Mouse (Mus musculus): Measurements from ENCODE around the gene Timm10. TPM values are rescaled to one million over a fixed set of nuclear protein-coding genes. Genes with fewer than 3 reads are reported as not detected.
A peak's percentile ranks its signal among the peaks of the same experiment; 100 is the strongest.
"Not testable (repeated sequence)": the region's sequence is repeated elsewhere in the genome, so short reads cannot be mapped to it uniquely, and the experiment has no call there.

The Timm10 gene
- 100 to 1,000 TPM in 1 of 2 experiments, 10 to 100 TPM in 1; 78.1 to 101 TPM for total RNA-seq (2021)
- long read RNA-seq, experiment 1, transcript Timm10-201 (3 exons, 690 nt), result major isoform, 36 of 39 reads
- long read RNA-seq, experiment 1, partial matches to known transcripts, result 2 of 39 reads
- long read RNA-seq, experiment 1, other reads (novel, unspliced or antisense), result 1 of 39 reads
- long read RNA-seq, experiment 2, transcript Timm10-201 (3 exons, 690 nt), result major isoform, 32 of 33 reads
- long read RNA-seq, experiment 2, partial matches to known transcripts, result 0 of 33 reads
- long read RNA-seq, experiment 2, other reads (novel, unspliced or antisense), result 1 of 33 reads

GRCm38 (mm10) chr2:84826488-84827282 is at the start of gene Timm10:
Gene Timm10, plus strand, starts transcription at chr2:84826997.
- peak; percentile 82 for DNase-seq
- intact Hi-C loops (cut with DNase I), result no loop called here

- DNase-seq, result no peak
- intact Hi-C loops (cut with DNase I), result no loop called here
Measured at GRCm38 (mm10) chr2:84777706-84778105, 49.1 kb upstream of the Timm10 start.

DNA sequence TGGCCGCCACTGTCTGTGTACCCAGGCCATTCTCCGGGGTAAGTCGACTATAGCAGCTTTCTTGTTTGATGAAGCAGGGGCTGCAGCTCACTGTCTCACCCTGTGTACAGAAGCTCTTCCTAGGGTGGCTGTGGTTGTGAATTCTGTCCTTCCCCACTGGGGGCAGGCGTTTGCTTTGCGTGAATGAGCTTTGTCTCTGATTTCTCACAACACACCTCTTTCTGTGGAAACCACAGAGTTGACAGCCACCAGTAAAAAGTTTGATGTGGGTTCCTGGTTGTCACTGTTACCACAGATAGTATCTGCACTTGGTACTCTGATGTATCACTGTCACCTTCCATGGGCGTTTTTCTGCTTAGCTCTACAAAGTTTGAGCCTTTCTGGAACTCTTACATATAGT is 47.6 kb upstream of the Timm10 start:
- DNase-seq, result no peak
- intact Hi-C loops (cut with DNase I), result no loop called here

DNA sequence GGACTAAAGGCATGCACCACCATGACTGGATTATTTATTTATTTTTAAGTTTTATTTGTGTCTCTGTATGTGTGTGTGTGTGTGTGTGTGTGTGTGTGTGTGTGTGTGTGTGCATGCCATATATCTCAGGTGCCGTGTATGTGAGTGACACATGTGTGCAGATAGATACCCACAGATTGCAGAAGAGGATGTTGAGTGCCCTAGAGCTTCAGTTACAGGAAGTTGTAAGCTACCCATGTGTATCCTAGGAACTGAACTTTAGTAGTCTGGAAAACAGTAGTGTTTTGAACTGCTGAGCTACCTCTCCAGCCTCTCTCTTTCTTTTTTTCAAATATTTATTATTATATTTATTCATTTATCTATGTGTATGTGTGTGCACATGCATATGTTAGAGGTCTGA is 43.5 kb upstream of the Timm10 start:
- intact Hi-C loops (cut with DNase I), result no loop called here
- no peak for DNase-seq

DNA sequence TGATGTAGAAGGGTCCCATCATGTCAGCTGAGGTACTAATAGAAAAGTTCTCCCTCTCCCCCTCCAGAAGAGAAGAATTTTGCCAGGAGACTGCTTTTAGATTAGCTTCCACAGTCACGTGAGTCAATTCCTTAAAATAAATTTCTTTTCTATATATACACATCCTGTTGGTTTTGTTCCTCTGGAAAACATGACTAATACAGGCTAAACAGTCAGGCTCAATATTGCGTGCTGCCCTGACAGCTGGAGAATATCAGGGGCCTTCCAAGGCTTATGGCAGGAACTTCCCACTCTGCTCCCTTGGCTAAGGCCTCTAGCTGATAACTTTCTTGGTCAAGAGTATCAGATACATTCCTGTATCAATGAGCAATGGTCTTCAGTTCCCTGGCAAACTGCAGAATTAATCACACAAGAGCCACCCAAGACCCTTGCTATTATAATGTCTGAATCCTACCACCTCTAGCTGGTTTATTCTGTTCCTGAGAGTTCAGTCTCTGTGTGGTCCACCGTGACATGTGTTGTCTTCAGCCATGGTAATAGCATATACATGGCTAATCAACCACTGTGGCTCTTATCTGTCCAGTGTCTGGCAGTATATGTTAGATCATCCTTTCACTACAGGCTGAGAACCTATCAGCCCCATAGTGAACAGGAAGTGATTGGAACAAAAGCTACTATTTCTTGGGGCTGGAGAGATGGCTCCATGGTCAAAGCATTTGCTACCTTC is 42.8 kb upstream of the Timm10 start:
- intact Hi-C loops (cut with DNase I), result no loop called here
- DNase-seq, result peak in 1 of 2 experiments; percentile 45

GRCm38 (mm10) chr2:84788316-84788715 is 38.5 kb upstream of the Timm10 start:
- intact Hi-C loops (cut with DNase I), result no loop called here
- DNase-seq, result no peak

DNA sequence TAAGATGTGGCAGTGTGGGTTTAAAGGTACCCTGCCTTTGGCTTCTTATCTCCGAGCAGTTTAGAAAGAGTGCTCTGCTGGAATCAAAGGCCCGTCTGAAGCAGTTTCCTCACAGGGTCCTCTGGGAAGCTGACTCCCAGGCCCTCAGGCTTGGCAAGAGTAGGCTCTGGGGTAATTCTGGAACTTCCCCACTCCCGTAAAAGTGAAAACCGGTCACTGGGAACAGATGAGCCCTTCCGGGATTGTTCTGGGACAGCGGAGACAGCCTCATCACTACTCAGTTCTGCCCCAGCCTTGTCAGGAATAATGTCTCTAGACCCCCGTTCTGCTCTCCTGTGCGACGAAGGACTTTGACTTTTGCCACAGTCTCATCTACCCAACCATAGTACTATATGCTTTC is 36.4 kb upstream of the Timm10 start:
- no peak for DNase-seq
- intact Hi-C loops (cut with DNase I), result no loop called here

GRCm38 (mm10) chr2:84792516-84792915 is 34.3 kb upstream of the Timm10 start:
- peak in 1 of 2 experiments; percentile 31 for DNase-seq
- intact Hi-C loops (cut with DNase I), result no loop called here

GRCm38 (mm10) chr2:84793154-84793553 is 33.6 kb upstream of the Timm10 start:
- intact Hi-C loops (cut with DNase I), result no loop called here

GRCm38 (mm10) chr2:84793871-84794270 is 32.9 kb upstream of the Timm10 start:
- intact Hi-C loops (cut with DNase I), result no loop called here
- no peak for DNase-seq

More at GRCm38 (mm10) chr2:84793154-84793553, 33.6 kb upstream of the Timm10 start:
- no peak for DNase-seq

- intact Hi-C loops (cut with DNase I), result loop anchor here (5.0 kb wide), 1 partner anchor 56 kb away; the partner anchor contains the start of gene Gm19426
- peak; percentile 79 to 86 for DNase-seq
Measured at GRCm38 (mm10) chr2:84797833-84798492, 28.8 kb upstream of the Timm10 start.

DNA sequence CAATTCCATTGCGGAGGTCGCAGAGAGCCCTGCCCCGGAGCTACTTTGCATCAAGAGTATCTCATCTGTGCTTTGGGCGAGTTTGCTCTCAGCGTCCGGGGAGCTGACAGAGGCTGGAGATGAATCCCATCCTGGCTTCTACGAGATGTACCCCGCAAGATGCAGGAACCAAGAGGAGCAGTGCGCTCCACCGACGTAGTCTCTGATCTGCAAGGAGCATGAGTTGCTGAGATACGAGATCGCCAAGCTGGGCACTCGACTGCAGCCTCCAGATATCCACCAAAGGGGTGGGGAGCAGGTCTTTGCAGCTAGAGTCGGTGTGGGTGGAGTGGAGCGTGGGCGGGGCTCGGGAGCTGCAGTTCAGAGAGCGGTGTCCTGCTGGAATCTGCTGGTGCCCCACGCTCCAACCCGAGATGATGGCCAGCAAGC is 28.3 kb upstream of the Timm10 start, which contains the start of gene Ube2l6:
Gene Ube2l6 (plus strand): TSS at position 336 of the 429 bp plus-strand sequence.
- intact Hi-C loops (cut with DNase I), result loop anchor here (5.0 kb wide), 1 partner anchor 56 kb away; the partner anchor contains the start of gene Gm19426
- peak; percentile 68 to 73 for DNase-seq

GRCm38 (mm10) chr2:84799041-84799561 is 27.7 kb upstream of the Timm10 start:
- peak; percentile 72 to 76 for DNase-seq
- intact Hi-C loops (cut with DNase I), result loop anchor here (5.0 kb wide), 1 partner anchor 57 kb away; the partner anchor contains the start of gene Gm19426

- no peak for DNase-seq
- intact Hi-C loops (cut with DNase I), result loop anchor here (10.0 kb wide), 1 partner anchor 346 kb away; no protein-coding TSS in a partner anchor
Measured at GRCm38 (mm10) chr2:84800304-84800703, 26.5 kb upstream of the Timm10 start.

- not testable (repeated sequence) for DNase-seq
- intact Hi-C loops (cut with DNase I), result loop anchor here (10.0 kb wide), 1 partner anchor 346 kb away; no protein-coding TSS in a partner anchor
Measured at GRCm38 (mm10) chr2:84801223-84801622, 25.6 kb upstream of the Timm10 start.

DNA sequence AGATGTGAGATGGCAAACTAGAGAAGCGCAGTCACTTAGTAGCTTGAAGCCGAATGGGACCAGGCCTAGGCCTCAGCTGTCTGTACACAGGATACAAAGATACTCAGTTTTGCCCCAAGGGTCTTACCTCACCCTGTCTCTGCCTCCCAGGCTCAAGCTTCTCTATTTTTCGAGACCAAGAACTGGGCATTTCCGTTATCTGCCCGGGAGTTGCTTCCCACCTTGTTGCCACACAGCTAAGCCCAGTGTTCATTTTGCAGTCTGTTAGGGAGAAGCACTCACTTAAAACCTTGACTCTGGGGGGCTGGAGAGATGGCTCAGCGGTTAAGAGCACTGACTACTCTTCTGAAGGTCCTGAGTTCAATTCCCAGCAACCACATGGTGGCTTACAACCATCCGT is 22.8 kb upstream of the Timm10 start:
- intact Hi-C loops (cut with DNase I), result loop anchor here (10.0 kb wide), 1 partner anchor 349 kb away; no protein-coding TSS in a partner anchor
- no peak for DNase-seq

DNA sequence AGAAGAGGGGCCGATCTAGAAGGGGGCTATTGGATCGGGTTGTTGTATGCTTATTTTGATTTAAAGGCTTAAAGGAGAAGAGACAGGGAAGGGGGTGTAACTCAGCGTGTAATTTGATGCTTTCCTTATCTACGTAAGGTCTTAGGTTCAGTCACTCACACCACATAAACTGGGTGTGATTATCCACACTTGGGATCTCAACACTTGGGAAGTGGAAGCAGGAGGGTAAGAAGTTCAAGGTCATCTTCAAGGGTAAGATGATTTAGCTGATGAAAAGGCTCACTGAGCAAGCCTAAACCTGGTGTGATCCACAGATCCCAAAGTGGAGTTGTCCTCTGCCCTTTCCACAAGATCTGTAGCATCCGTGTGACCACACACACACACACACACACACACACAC is 20.3 kb upstream of the Timm10 start:
- intact Hi-C loops (cut with DNase I), result loop anchor here (10.0 kb wide), 1 partner anchor 352 kb away; no protein-coding TSS in a partner anchor
- no peak for DNase-seq

- intact Hi-C loops (cut with DNase I), result loop anchor here (10.0 kb wide), 1 partner anchor 355 kb away; no protein-coding TSS in a partner anchor
- DNase-seq, result no peak
Measured at GRCm38 (mm10) chr2:84809330-84809729, 17.5 kb upstream of the Timm10 start.

DNA sequence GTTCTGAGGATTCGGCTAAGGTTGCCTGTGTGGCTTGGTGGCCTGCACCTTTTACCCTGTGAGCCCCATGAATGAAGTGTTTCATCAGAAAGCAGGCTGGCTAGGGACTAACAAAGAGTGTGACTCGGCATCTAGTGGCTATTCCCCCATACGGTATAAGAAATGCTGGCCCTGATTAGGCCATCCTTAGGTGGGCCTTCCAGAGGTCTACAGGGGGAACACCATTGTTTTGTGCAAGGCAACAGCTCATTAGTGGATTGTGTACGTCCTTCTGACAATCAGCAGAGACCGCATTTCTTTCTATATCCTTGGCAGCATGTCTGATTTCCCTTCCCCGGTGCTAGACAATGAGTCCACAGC is 16.3 kb upstream of the Timm10 start:
- intact Hi-C loops (cut with DNase I), result no loop called here
- no peak for DNase-seq
